Mouse (Mus musculus) testis, adult 2 months (tissue): ENCODE results near the gene Pdzd7.

Source experiments
- CTCF ChIP-seq: fragments of 200-500 bp; IDR thresholded peaks from 2 replicates; pipeline ENCODE4 v1.5.1; 2012; ENCODE audit warnings: low read depth, mild to moderate bottlenecking, inconsistent platforms, low read length, moderate library complexity; ENCODE audit not compliant: control insufficient read depth, insufficient read depth, insufficient replicate concordance
- POLR2A ChIP-seq: fragments of 200-500 bp; IDR thresholded peaks from 2 replicates; pipeline ENCODE4 v1.6.1; 2012; ENCODE audit warnings: low read depth, mild to moderate bottlenecking, inconsistent platforms, low read length, moderate library complexity; ENCODE audit not compliant: control insufficient read depth

DNA sequence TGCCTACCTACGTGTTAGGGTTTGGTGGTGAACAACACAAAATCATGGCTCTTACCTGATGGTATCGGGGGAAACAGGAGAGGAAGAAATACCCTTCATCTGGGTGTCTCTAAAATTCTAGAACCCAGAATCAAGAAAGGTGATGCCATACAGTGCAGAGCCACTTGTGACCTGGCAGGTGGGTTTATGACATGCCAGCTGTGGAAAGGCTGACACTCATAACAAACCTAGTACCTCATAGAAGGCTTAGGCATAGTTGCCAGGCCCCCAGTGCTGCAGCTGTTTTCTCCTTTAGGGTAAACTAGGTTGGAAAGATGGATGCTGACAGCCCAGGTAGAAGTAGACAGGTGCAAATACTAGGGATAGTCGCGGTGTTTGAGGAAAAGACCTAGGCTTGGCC, 61.1 kb downstream of the Pdzd7 start:
- no peak for TF ChIP-seq POLR2A
- no peak for TF ChIP-seq CTCF
